Mouse (Mus musculus) hindbrain, postnatal 0 days (tissue): Measurements from ENCODE around the gene Dclre1a. TPM values are rescaled to one million over a fixed set of nuclear protein-coding genes. Genes with fewer than 3 reads are reported as not detected.
"Not testable (repeated sequence)": the region's sequence is repeated elsewhere in the genome, so short reads cannot be mapped to it uniquely, and the experiment has no call there.

ENCODE experiments used
- ATAC-seq: fragments of 200-750 bp; cut with Nextera tagmentation; 2 replicates; pipeline ENCODE4 v1.8.0; 2017; ENCODE audit warnings: mild to moderate bottlenecking, moderate TSS enrichment, moderate library complexity
- DNase-seq: peaks from one replicate; pipeline ENCODE4 v3.0.0-alpha.2; 2015; ENCODE audit warnings: low spot score
- H3K27ac ChIP-seq: fragments of 300-500 bp; sonication (generic); 2 replicates; pipeline ENCODE4 v1.5.1; 2014; ENCODE audit warnings: mild to moderate bottlenecking
- H3K27me3 ChIP-seq: fragments of 300-500 bp; sonication (generic); 2 replicates; pipeline ENCODE4 v1.6.1; 2014; ENCODE audit warnings: low read length, mixed read lengths; ENCODE audit not compliant: insufficient read depth
- H3K36me3 ChIP-seq: fragments of 300-500 bp; sonication (generic); 2 replicates; pipeline ENCODE4 v1.6.1; 2014; ENCODE audit warnings: low read length, mixed read lengths; ENCODE audit not compliant: insufficient read depth
- H3K4me1 ChIP-seq: fragments of 300-500 bp; sonication (generic); 2 replicates; pipeline ENCODE4 v1.6.1; 2014; ENCODE audit warnings: antibody characterized with exemption, low read length, mixed read lengths; ENCODE audit not compliant: insufficient read depth
- H3K4me2 ChIP-seq: fragments of 300-500 bp; sonication (generic); 2 replicates; pipeline ENCODE4 v1.6.1; 2014; ENCODE audit warnings: low read depth, mild to moderate bottlenecking, low read length, moderate library complexity, mixed read lengths
- H3K4me3 ChIP-seq: fragments of 300-500 bp; sonication (generic); 2 replicates; pipeline ENCODE4 v1.5.1; 2014; ENCODE audit warnings: low read length
- H3K9ac ChIP-seq: fragments of 300-500 bp; sonication (generic); replicated peaks from 2 replicates; pipeline ENCODE4 v1.6.1; 2014; ENCODE audit warnings: mild to moderate bottlenecking, low read length, moderate library complexity, mixed read lengths
- H3K9me3 ChIP-seq: fragments of 300-500 bp; sonication (generic); 2 replicates; pipeline ENCODE4 v1.6.1; 2016; ENCODE audit warnings: low read length, mixed read lengths
- CTCF ChIP-seq: IDR thresholded peaks from 2 replicates; pipeline ENCODE4 v1.5.1; 2016; ENCODE audit warnings: antibody characterized with exemption, control low read depth, low read depth
- WGBS: fragments of 180-500 bp; shearing (Covaris S2); extraction: QIAGEN DNeasy Blood & Tissue Kit; methylation state at CpG from one replicate; pipeline ENCODE4 v1.1.7; 2014; 5-methylcytosine and 5-hydroxymethylcytosine counted together
- polyA plus RNA-seq: library from polyadenylated mRNA; unstranded; fragments of >200 nt; fragmentation: Nextera tagmentation; extraction: Ambion mirVana; gene quantifications from 2 replicates; pipeline ENCODE4 v1.2.1, GENCODE M21; 2015
- total RNA-seq: library from RNA; depleted of rRNA; stranded (reverse); fragments of >200 nt; gene quantifications from 2 replicates; pipeline ENCODE4 v1.2.3, GENCODE M21; 2014

Gene Dclre1a
- total and polyA plus RNA-seq, 2 experiments from 2014 or later = 6.6 to 12.1 TPM

GRCm38 (mm10) chr19:56503069-56503468 lies 45.0 kb downstream of the Dclre1a start:
- not testable (repeated sequence) for H3K36me3 ChIP-seq, ATAC-seq, H3K27ac ChIP-seq, H3K27me3 ChIP-seq, H3K9ac ChIP-seq, H3K9me3 ChIP-seq, H3K4me1 ChIP-seq, H3K4me2 ChIP-seq, H3K4me3 ChIP-seq, DNase-seq
- no CpG with 5 or more reads among the region's 5 CpGs for WGBS

GRCm38 (mm10) chr19:56494157-56494556 lies 53.9 kb downstream of the Dclre1a start:
- not testable (repeated sequence) for H3K4me3 ChIP-seq, H3K9ac ChIP-seq, ATAC-seq, H3K36me3 ChIP-seq, H3K27ac ChIP-seq, H3K4me2 ChIP-seq, H3K27me3 ChIP-seq, H3K9me3 ChIP-seq, DNase-seq, H3K4me1 ChIP-seq
- WGBS = no CpG with 5 or more reads among the region's 2 CpGs

GRCm38 (mm10) chr19:56489601-56490000 lies 58.4 kb downstream of the Dclre1a start:
- Histone ChIP-seq H3K4me3 (no peak overlapping the region), H3K27me3 (no peaks in the 10 kb centered on the region), H3K9ac (no peak overlapping the region), H3K36me3 (no peaks in the 10 kb centered on the region), H3K4me1 (peaks cover 7% of the 10 kb centered on the region; the same call in 1 of the 2 replicates), H3K27ac (no peak overlapping the region), H3K4me2 (no peak overlapping the region), H3K9me3 (no peaks in the 10 kb centered on the region)
- TF ChIP-seq CTCF = no peak
- WGBS = 65% methylated on average over 6 of the region's 6 CpGs
- DNase-seq = no peak
- ATAC-seq = no peak

GRCm38 (mm10) chr19:56487339-56487738 lies 60.7 kb downstream of the Dclre1a start:
- Histone ChIP-seq H3K4me2 (no peak overlapping the region), H3K27me3 (no peaks in the 10 kb centered on the region), H3K27ac (no peak overlapping the region), H3K9me3 (no peaks in the 10 kb centered on the region), H3K4me3 (no peak overlapping the region), H3K4me1 (peaks cover 7% of the 10 kb centered on the region; the same call in 1 of the 2 replicates), H3K9ac (no peak overlapping the region), H3K36me3 (no peaks in the 10 kb centered on the region)
- no peak for DNase-seq
- no peak for ATAC-seq
- no peak for TF ChIP-seq CTCF
- 100% methylated on average over 2 of the region's 2 CpGs for WGBS

- Histone ChIP-seq H3K9me3 (no peaks in the 10 kb centered on the region), H3K27ac (no peak overlapping the region), H3K4me2 (no peak overlapping the region), H3K4me1 (peaks cover 7% of the 10 kb centered on the region; the same call in 1 of the 2 replicates), H3K36me3 (no peaks in the 10 kb centered on the region), H3K27me3 (no peaks in the 10 kb centered on the region), H3K9ac (no peak overlapping the region), H3K4me3 (no peak overlapping the region)
- ATAC-seq (no peak), DNase-seq (no peak)
- 87% methylated on average over 7 of the region's 7 CpGs for WGBS
- no peak for TF ChIP-seq CTCF
Measured at GRCm38 (mm10) chr19:56486926-56487325, 61.1 kb downstream of the Dclre1a start.

- no peak overlapping the region for H3K9ac ChIP-seq
- H3K4me3 ChIP-seq = no peak overlapping the region
- no peak for TF ChIP-seq CTCF
- peak; percentile 47 for DNase-seq
- WGBS = 37% methylated on average over 13 of the region's 13 CpGs
- ATAC-seq = peak; percentile 61
- H3K9me3 ChIP-seq = no peaks in the 10 kb centered on the region
- peak overlapping the region; percentile 31; the same call in 1 of the 2 replicates for H3K4me2 ChIP-seq
- H3K27me3 ChIP-seq = no peaks in the 10 kb centered on the region
- no peaks in the 10 kb centered on the region for H3K36me3 ChIP-seq
- peaks cover 7% of the 10 kb centered on the region; the same call in 1 of the 2 replicates for H3K4me1 ChIP-seq
- H3K27ac ChIP-seq = peak overlapping the region; percentile 43
Measured at GRCm38 (mm10) chr19:56485376-56486271, 62.4 kb downstream of the Dclre1a start.
